Mouse (Mus musculus) liver, embryonic 14.5 days (tissue): ENCODE data around the gene Cnot9.

Experiments
- CTCF ChIP-seq: IDR thresholded peaks from 2 replicates; pipeline ENCODE4 v1.5.1; 2016; ENCODE audit warnings: antibody characterized with exemption, low read depth, control low read depth
- EP300 ChIP-seq: IDR thresholded peaks from 2 replicates; pipeline ENCODE4 v1.6.1; 2016; ENCODE audit warnings: antibody characterized with exemption, low read depth

GRCm38 (mm10) chr1:74528589-74528988, 22.7 kb downstream of the Cnot9 start:
- TF ChIP-seq CTCF (no peak), EP300 (no peak)
